Mouse (Mus musculus): ENCODE results near the gene Smim5. TPM values are rescaled to one million over a fixed set of nuclear protein-coding genes. Genes with fewer than 3 reads are reported as not detected.

The Smim5 gene
- total RNA-seq, 4 experiments from 2014 or later = 0.29 to 0.65 (median 0.42) TPM

- no peak for DNase-seq
These were observed 1.3 kb upstream of the Smim5 start for GRCm38 (mm10) chr11:115898446-115898845.

GRCm38 (mm10) chr11:115898886-115899285 lies 880 bp upstream of the Smim5 start:
- no peak for DNase-seq

GRCm38 (mm10) chr11:115900561-115901337 lies 983 bp downstream of the Smim5 start:
- no peak for DNase-seq

GRCm38 (mm10) chr11:115901338-115902161 lies 1.8 kb downstream of the Smim5 start:
- DNase-seq = no peak

GRCm38 (mm10) chr11:115902177-115902576 lies 2.4 kb downstream of the Smim5 start:
- no peak for DNase-seq

- no peak for DNase-seq
These were observed 3.1 kb downstream of the Smim5 start for GRCm38 (mm10) chr11:115902831-115903230.

- DNase-seq = no peak
These were observed 3.8 kb downstream of the Smim5 start for GRCm38 (mm10) chr11:115903384-115904230.

- no peak for DNase-seq
These were observed 4.6 kb downstream of the Smim5 start for GRCm38 (mm10) chr11:115904231-115904955.

GRCm38 (mm10) chr11:115904956-115905790 lies 5.4 kb downstream of the Smim5 start:
- DNase-seq = no peak

GRCm38 (mm10) chr11:115906116-115906515 lies 6.3 kb downstream of the Smim5 start:
- DNase-seq = peak; percentile 47

- no peak for DNase-seq
These were observed 6.8 kb downstream of the Smim5 start for GRCm38 (mm10) chr11:115906521-115906920.

GRCm38 (mm10) chr11:115911134-115911561 lies 11.4 kb downstream of the Smim5 start:
- DNase-seq = no peak

- DNase-seq = no peak
These were observed 12.0 kb downstream of the Smim5 start, which contains the start of gene Smim6 for GRCm38 (mm10) chr11:115911632-115912376. TSS of gene Smim6 (plus strand) at chr11:115912017.

GRCm38 (mm10) chr11:115916579-115916978 lies 16.8 kb downstream of the Smim5 start:
- DNase-seq = no peak

- no peak for DNase-seq
These were observed 18.9 kb downstream of the Smim5 start for GRCm38 (mm10) chr11:115918637-115919036.

GRCm38 (mm10) chr11:115919073-115919472 lies 19.3 kb downstream of the Smim5 start:
- DNase-seq = no peak

- DNase-seq = no peak
These were observed 20.5 kb downstream of the Smim5 start for GRCm38 (mm10) chr11:115920110-115920818.

GRCm38 (mm10) chr11:115921986-115922385 lies 22.2 kb downstream of the Smim5 start:
- DNase-seq = no peak

GRCm38 (mm10) chr11:115929031-115929430 lies 29.3 kb downstream of the Smim5 start:
- no peak for DNase-seq
